Mouse (Mus musculus) thymus, adult 2 months (tissue): ENCODE measurements around the gene Fgfr2.

Experiments used
- CTCF ChIP-seq: fragments of 200-500 bp; IDR thresholded peaks from 2 replicates; pipeline ENCODE4 v1.5.1; 2012; ENCODE audit warnings: mild to moderate bottlenecking, control low read depth, low read length, moderate library complexity, borderline replicate concordance; ENCODE audit not compliant: control insufficient read depth, poor library complexity, insufficient read depth; ENCODE audit errors: extremely low read depth
- POLR2A ChIP-seq: fragments of 200-500 bp; IDR thresholded peaks from 2 replicates; pipeline ENCODE4 v1.6.1; 2012; ENCODE audit warnings: mild to moderate bottlenecking, low read length, control low read depth, moderate library complexity; ENCODE audit not compliant: control insufficient read depth, poor library complexity, insufficient read depth; ENCODE audit errors: extremely low read depth

DNA sequence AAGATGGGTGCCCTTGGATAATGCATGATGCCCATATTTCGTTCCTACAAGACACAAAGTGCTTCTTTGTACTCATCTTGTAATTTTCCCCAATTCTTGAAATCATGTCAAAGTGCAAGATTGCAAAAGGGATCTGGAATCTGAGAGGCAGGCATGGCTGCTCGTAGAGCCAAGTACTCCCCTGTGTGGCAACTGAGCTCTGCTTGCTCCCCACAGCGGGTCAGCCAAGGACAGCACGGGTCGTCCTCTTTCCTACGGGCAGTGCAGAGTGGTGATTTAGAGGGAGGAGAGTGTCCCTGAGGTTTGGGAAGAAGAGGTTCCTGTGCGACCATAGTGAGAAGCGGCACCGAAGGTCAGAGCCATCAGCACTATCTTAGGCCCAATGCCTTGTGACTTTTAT is 2748.8 kb downstream of the Fgfr2 start:
- TF ChIP-seq CTCF (no peak), POLR2A (no peak)
